Mouse (Mus musculus) bone marrow, adult 2 months (tissue): ENCODE measurements at regions not wholly inside any gene's neighbourhood (a gene's known extent, or its start where the extent isn't known, plus 50 kb on each side); places are given as distances from the start of the nearest gene placed in this dataset.

ENCODE experiments used
- CTCF ChIP-seq: fragments of 200-500 bp; IDR thresholded peaks from 2 replicates; pipeline ENCODE4 v1.5.1; 2011; ENCODE audit warnings: low read length, control low read depth; ENCODE audit not compliant: control insufficient read depth, insufficient read depth
- POLR2A ChIP-seq: fragments of 200-500 bp; IDR thresholded peaks from 2 replicates; pipeline ENCODE4 v1.6.1; 2011; ENCODE audit warnings: low read depth, mild to moderate bottlenecking, control low read depth, low read length, borderline replicate concordance; ENCODE audit not compliant: control insufficient read depth

DNA sequence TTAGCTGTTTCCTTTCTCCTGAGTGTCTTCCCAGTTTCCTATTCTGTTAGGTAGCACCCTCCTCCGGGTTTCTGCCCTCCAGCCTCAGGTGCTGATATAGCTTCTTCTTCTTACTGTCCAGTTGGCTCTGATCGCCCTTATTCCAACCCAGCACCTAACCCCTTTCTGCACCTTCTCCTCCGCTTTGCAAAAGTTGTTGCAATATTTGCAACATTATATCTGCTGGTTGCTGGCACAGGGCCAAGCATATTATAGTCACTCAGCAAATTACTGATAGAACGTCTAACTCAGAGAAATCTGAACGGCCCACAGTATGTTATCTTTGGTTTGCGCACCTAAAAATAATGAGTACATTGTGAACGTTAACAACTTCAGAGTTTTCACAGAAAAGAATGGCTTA is 183.6 kb upstream of the Rpl34 start:
- TF ChIP-seq CTCF, result no peak
- no peak for TF ChIP-seq POLR2A
